Mouse (Mus musculus): ENCODE data around the gene Pnpla1. TPM values are rescaled to one million over a fixed set of nuclear protein-coding genes. Genes with fewer than 3 reads are reported as not detected.
"Not testable (repeated sequence)": the region's sequence is repeated elsewhere in the genome, so short reads cannot be mapped to it uniquely, and the experiment has no call there.

Pnpla1 gene
- polyA plus RNA-seq, 1 experiment from 2014 or later = 12.7 TPM

GRCm38 (mm10) chr17:28832040-28832439, 26.2 kb upstream of the Pnpla1 start:
- Histone ChIP-seq H3K4me2 (replicated peaks; ENCODE audit: low read depth) (no peak overlapping the region), H3K36me3 (ENCODE audit: control insufficient read depth, insufficient read depth, low read length) (peaks cover 33% of the 10 kb centered on the region), H3K9ac (ENCODE audit: low read length) (no peak overlapping the region), H3K4me3 (ENCODE audit: low read depth, low read length) (no peak overlapping the region), H3K27ac (replicated peaks) (no peak overlapping the region), H3K27me3 (ENCODE audit: control insufficient read depth, insufficient read depth, low read length) (no peaks in the 10 kb centered on the region), H3K9me3 (ENCODE audit: control insufficient read depth, low read length) (no peaks in the 10 kb centered on the region), H3K4me1 (replicated peaks; ENCODE audit: control insufficient read depth, insufficient read depth) (no peaks in the 10 kb centered on the region)
- ATAC-seq (ENCODE audit: low FRiP score, low TSS enrichment) = no peak
- 84% methylated on average over 9 of the region's 9 CpGs for WGBS
- no peak for DNase-seq (ENCODE audit: low spot score)
- TF ChIP-seq CTCF (IDR thresholded peaks at IDR 0.05; ENCODE audit: low read depth) (peak; percentile 22), EP300 (optimal IDR thresholded peaks at IDR 0.05) (no peak)

- Histone ChIP-seq H3K27ac (replicated peaks) (no peak overlapping the region), H3K4me2 (replicated peaks; ENCODE audit: low read depth) (no peak overlapping the region), H3K9me3 (ENCODE audit: control insufficient read depth, low read length) (no peaks in the 10 kb centered on the region), H3K27me3 (ENCODE audit: control insufficient read depth, insufficient read depth, low read length) (no peaks in the 10 kb centered on the region), H3K36me3 (ENCODE audit: control insufficient read depth, insufficient read depth, low read length) (peaks cover 38% of the 10 kb centered on the region), H3K9ac (ENCODE audit: low read length) (no peak overlapping the region), H3K4me1 (replicated peaks; ENCODE audit: control insufficient read depth, insufficient read depth) (no peaks in the 10 kb centered on the region), H3K4me3 (ENCODE audit: low read depth, low read length) (no peak overlapping the region)
- TF ChIP-seq EP300 (optimal IDR thresholded peaks at IDR 0.05) (no peak), CTCF (IDR thresholded peaks at IDR 0.05; ENCODE audit: low read depth) (no peak)
- 88% methylated on average over 3 of the region's 3 CpGs for WGBS
- ATAC-seq (ENCODE audit: low FRiP score, low TSS enrichment) (no peak), DNase-seq (ENCODE audit: low spot score) (no peak)
Measured at GRCm38 (mm10) chr17:28832875-28833274, 25.3 kb upstream of the Pnpla1 start.

- WGBS = 42% methylated on average over 10 of the region's 10 CpGs
- Histone ChIP-seq H3K4me2 (replicated peaks; ENCODE audit: low read depth) (no peak overlapping the region), H3K9ac (ENCODE audit: low read length) (no peak overlapping the region; the same call in 1 of the 2 replicates), H3K27me3 (ENCODE audit: control insufficient read depth, insufficient read depth, low read length) (no peaks in the 10 kb centered on the region), H3K9me3 (ENCODE audit: control insufficient read depth, low read length) (no peaks in the 10 kb centered on the region), H3K4me3 (ENCODE audit: low read depth, low read length) (no peak overlapping the region), H3K4me1 (replicated peaks; ENCODE audit: control insufficient read depth, insufficient read depth) (no peaks in the 10 kb centered on the region), H3K27ac (replicated peaks) (no peak overlapping the region), H3K36me3 (ENCODE audit: control insufficient read depth, insufficient read depth, low read length) (peaks cover 33% of the 10 kb centered on the region)
- TF ChIP-seq CTCF (IDR thresholded peaks at IDR 0.05; ENCODE audit: low read depth) = no peak
- no peak for DNase-seq (ENCODE audit: low spot score)
- ATAC-seq (ENCODE audit: low FRiP score, low TSS enrichment) = no peak
Measured at GRCm38 (mm10) chr17:28834676-28835075, 23.5 kb upstream of the Pnpla1 start.

GRCm38 (mm10) chr17:28837840-28838239, 20.4 kb upstream of the Pnpla1 start:
- no peak for DNase-seq (ENCODE audit: low spot score)
- H3K9me3 ChIP-seq (ENCODE audit: control insufficient read depth, low read length) = no peaks in the 10 kb centered on the region
- H3K4me2 ChIP-seq (replicated peaks; ENCODE audit: low read depth) = no peak overlapping the region
- no peak for TF ChIP-seq EP300 (optimal IDR thresholded peaks at IDR 0.05)
- no peak for TF ChIP-seq CTCF (IDR thresholded peaks at IDR 0.05; ENCODE audit: low read depth)
- ATAC-seq (ENCODE audit: low FRiP score, low TSS enrichment) = no peak
- H3K36me3 ChIP-seq (ENCODE audit: control insufficient read depth, insufficient read depth, low read length) = peaks cover 16% of the 10 kb centered on the region
- H3K4me3 ChIP-seq (ENCODE audit: low read depth, low read length) = no peak overlapping the region
- no peak overlapping the region for H3K27ac ChIP-seq (replicated peaks)
- WGBS = 85% methylated on average over 7 of the region's 7 CpGs
- no peaks in the 10 kb centered on the region for H3K27me3 ChIP-seq (ENCODE audit: control insufficient read depth, insufficient read depth, low read length)
- no peaks in the 10 kb centered on the region for H3K4me1 ChIP-seq (replicated peaks; ENCODE audit: control insufficient read depth, insufficient read depth)
- no peak overlapping the region for H3K9ac ChIP-seq (ENCODE audit: low read length)

GRCm38 (mm10) chr17:28841947-28842346, 16.3 kb upstream of the Pnpla1 start:
- ATAC-seq (ENCODE audit: low FRiP score, low TSS enrichment); H3K9ac ChIP-seq (ENCODE audit: low read length); H3K4me1 ChIP-seq (replicated peaks; ENCODE audit: control insufficient read depth, insufficient read depth); H3K9me3 ChIP-seq (ENCODE audit: control insufficient read depth, low read length); DNase-seq (ENCODE audit: low spot score); H3K27ac ChIP-seq (replicated peaks); H3K4me3 ChIP-seq (ENCODE audit: low read depth, low read length); H3K4me2 ChIP-seq (replicated peaks; ENCODE audit: low read depth); H3K27me3 ChIP-seq (ENCODE audit: control insufficient read depth, insufficient read depth, low read length): not testable (repeated sequence)
- peak; percentile 44 for TF ChIP-seq CTCF (IDR thresholded peaks at IDR 0.05; ENCODE audit: low read depth)
- peaks cover 14% of the 10 kb centered on the region; the same call in 1 of the 2 replicates for H3K36me3 ChIP-seq (ENCODE audit: control insufficient read depth, insufficient read depth, low read length)
- WGBS = 97% methylated on average over 4 of the region's 4 CpGs

GRCm38 (mm10) chr17:28843665-28844064, 14.5 kb upstream of the Pnpla1 start:
- ATAC-seq (ENCODE audit: low FRiP score, low TSS enrichment) (peak; percentile 43; the same call in 1 of the 2 replicates), DNase-seq (ENCODE audit: low spot score) (no peak)
- no peaks in the 10 kb centered on the region for H3K4me1 ChIP-seq (replicated peaks; ENCODE audit: control insufficient read depth, insufficient read depth)
- no peaks in the 10 kb centered on the region for H3K9me3 ChIP-seq (ENCODE audit: control insufficient read depth, low read length)
- WGBS = 79% methylated on average over 5 of the region's 5 CpGs
- H3K27me3 ChIP-seq (ENCODE audit: control insufficient read depth, insufficient read depth, low read length) = no peaks in the 10 kb centered on the region
- no peak overlapping the region for H3K4me2 ChIP-seq (replicated peaks; ENCODE audit: low read depth)
- H3K27ac ChIP-seq (replicated peaks) = no peak overlapping the region
- no peak overlapping the region for H3K4me3 ChIP-seq (ENCODE audit: low read depth, low read length)
- peaks cover 2% of the 10 kb centered on the region; the same call in 1 of the 2 replicates for H3K36me3 ChIP-seq (ENCODE audit: control insufficient read depth, insufficient read depth, low read length)
- TF ChIP-seq EP300 (optimal IDR thresholded peaks at IDR 0.05) (no peak), CTCF (IDR thresholded peaks at IDR 0.05; ENCODE audit: low read depth) (no peak)
- no peak overlapping the region for H3K9ac ChIP-seq (ENCODE audit: low read length)

Data from stomach, postnatal 0 days (tissue).